Mouse (Mus musculus): Measurements from ENCODE around the gene Shisa2.
A peak's percentile ranks its signal among the peaks of the same experiment; 100 is the strongest.

Shisa2 gene

GRCm38 (mm10) chr14:59630096-59630495, 5.0 kb downstream of the Shisa2 start:
- DNase-seq (ENCODE audit: low read depth, low spot score) = no peak

GRCm38 (mm10) chr14:59632067-59632466, 7.0 kb downstream of the Shisa2 start:
- DNase-seq (ENCODE audit: low read depth, low spot score) = no peak

GRCm38 (mm10) chr14:59633295-59633898, 8.3 kb downstream of the Shisa2 start:
- no peak for DNase-seq (ENCODE audit: low read depth, low spot score)

- DNase-seq (ENCODE audit: low read depth, low spot score) = no peak
These were observed 8.9 kb downstream of the Shisa2 start for GRCm38 (mm10) chr14:59633988-59634387.

GRCm38 (mm10) chr14:59638906-59639703, 14.0 kb downstream of the Shisa2 start:
- no peak for DNase-seq (ENCODE audit: low read depth, low spot score)

GRCm38 (mm10) chr14:59641856-59642255, 16.7 kb downstream of the Shisa2 start:
- DNase-seq (ENCODE audit: low read depth, low spot score) = no peak

GRCm38 (mm10) chr14:59643582-59643981, 18.5 kb downstream of the Shisa2 start:
- DNase-seq (ENCODE audit: low read depth, low spot score) = peak; percentile 65

- DNase-seq (ENCODE audit: low read depth, low spot score) = no peak
These were observed 19.1 kb downstream of the Shisa2 start for GRCm38 (mm10) chr14:59644166-59644565.

- DNase-seq (ENCODE audit: low read depth, low spot score) = no peak
These were observed 19.8 kb downstream of the Shisa2 start for GRCm38 (mm10) chr14:59644896-59645295.

- no peak for DNase-seq (ENCODE audit: low read depth, low spot score)
These were observed 22.0 kb downstream of the Shisa2 start for GRCm38 (mm10) chr14:59646826-59647697.

GRCm38 (mm10) chr14:59648611-59649010, 23.5 kb downstream of the Shisa2 start:
- no peak for DNase-seq (ENCODE audit: low read depth, low spot score)

GRCm38 (mm10) chr14:59649337-59649736, 24.2 kb downstream of the Shisa2 start:
- DNase-seq (ENCODE audit: low read depth, low spot score) = no peak

- no peak for DNase-seq (ENCODE audit: low read depth, low spot score)
These were observed 31.5 kb downstream of the Shisa2 start for GRCm38 (mm10) chr14:59656591-59656990.

GRCm38 (mm10) chr14:59657098-59657497, 32.0 kb downstream of the Shisa2 start:
- no peak for DNase-seq (ENCODE audit: low read depth, low spot score)

- no peak for DNase-seq (ENCODE audit: low read depth, low spot score)
These were observed 47.9 kb downstream of the Shisa2 start for GRCm38 (mm10) chr14:59672893-59673515.

- no peak for DNase-seq (ENCODE audit: low read depth, low spot score)
These were observed 49.4 kb downstream of the Shisa2 start for GRCm38 (mm10) chr14:59674556-59674955.

- no peak for DNase-seq (ENCODE audit: low read depth, low spot score)
These were observed 50.2 kb downstream of the Shisa2 start for GRCm38 (mm10) chr14:59675330-59675729.

- no peak for DNase-seq (ENCODE audit: low read depth, low spot score)
These were observed 52.5 kb downstream of the Shisa2 start for GRCm38 (mm10) chr14:59677598-59678003.
